Mouse (Mus musculus) splenic B cell, adult 2 months (primary cell): ENCODE results near the gene Lsm7.
"Not testable (repeated sequence)": the region's sequence is repeated elsewhere in the genome, so short reads cannot be mapped to it uniquely, and the experiment has no call there.

Source experiments
- DNase-seq: peaks from one replicate; pipeline ENCODE4 v3.0.0-alpha.2; 2011; ENCODE audit warnings: low read depth, low spot score
- H3K27me3 ChIP-seq: 2 replicates; pipeline ENCODE4 v1.6.1; 2012; ENCODE audit warnings: mild to moderate bottlenecking, low read length, moderate library complexity, mixed read lengths; ENCODE audit not compliant: control insufficient read depth, poor library complexity, insufficient read depth, severe bottlenecking
- H3K36me3 ChIP-seq: 2 replicates; pipeline ENCODE4 v1.6.1; 2012; ENCODE audit warnings: mild to moderate bottlenecking, low read length, moderate library complexity, mixed read lengths; ENCODE audit not compliant: control insufficient read depth, poor library complexity, insufficient read depth, severe bottlenecking

The Lsm7 gene

DNA sequence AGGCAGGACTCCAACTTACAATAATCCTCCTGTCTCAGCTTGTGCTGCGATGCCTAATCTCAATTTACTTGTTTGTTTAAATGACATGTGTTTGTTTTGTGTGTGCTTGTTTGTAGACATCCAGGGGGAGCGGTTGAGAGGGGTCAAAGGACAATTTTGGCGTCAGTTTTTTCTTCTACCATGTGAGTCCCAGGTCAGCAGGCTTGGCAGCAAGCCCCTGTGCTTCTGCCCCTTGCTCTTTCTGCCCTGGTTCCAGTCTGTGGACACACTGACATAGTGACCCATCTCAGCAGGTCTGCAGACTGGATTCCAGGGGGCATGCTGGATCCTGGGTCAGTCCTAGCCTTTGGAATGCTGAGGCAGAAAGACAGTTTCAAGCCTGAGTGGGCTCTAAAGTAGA lies 35.6 kb downstream of the Lsm7 start:
- no peak for DNase-seq
- no peaks in the 10 kb centered on the region for H3K36me3 ChIP-seq
- no peaks in the 10 kb centered on the region for H3K27me3 ChIP-seq

DNA sequence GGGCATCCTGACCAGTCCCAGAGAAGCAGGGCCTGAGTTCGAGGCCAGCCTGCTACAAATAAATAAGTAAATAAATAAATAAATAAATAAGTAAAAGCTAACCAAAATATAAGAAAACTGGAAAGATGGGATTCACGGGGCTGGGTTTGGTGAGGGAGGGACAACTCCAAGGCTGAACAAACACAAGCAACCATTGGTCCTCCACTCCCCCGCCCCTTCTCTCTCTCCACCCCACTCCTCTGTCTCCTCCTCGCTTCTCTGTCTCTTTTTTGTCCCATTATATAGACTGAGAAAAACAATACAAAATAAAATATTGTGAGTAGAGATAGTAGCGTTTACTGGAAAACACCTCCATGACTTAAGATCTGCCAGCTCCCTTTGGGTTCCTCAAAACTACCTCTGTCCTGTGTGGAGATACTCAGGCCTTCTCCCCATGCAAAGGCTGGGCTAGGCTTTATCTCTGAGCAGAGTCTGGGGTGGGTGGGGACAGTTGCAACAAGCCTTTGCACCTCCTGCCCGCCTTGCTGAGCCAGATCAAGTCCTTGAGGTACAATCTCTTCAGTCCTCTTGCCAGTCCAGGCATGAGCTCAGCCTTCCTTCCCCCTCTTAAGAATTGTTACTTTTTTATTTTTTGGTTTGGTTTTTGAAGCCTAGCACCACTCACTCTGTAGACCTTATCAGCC lies 36.3 kb downstream of the Lsm7 start:
- no peak for DNase-seq
- Histone ChIP-seq H3K36me3 (no peaks in the 10 kb centered on the region), H3K27me3 (no peaks in the 10 kb centered on the region)

DNA sequence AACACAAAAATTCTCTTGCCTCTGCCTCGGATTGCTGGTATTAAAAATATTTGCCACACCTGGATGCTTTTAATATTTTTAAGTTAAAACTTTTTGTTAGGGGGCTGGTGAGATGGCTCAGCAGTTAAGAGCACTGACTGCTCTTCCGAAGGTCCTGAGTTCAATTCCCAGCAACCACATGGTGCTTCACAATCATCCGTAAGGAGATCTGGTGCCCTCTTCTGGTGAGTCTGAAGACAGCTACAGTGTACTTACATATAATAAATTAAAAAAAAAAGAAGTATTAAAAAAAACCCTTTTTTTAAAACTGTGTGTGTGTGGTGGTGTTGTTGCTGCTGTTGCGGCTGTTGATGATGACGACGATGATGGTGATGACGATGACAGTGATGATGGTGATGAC lies 37.1 kb downstream of the Lsm7 start:
- H3K27me3 ChIP-seq, H3K36me3 ChIP-seq: not testable (repeated sequence)
- DNase-seq = peak; percentile 57

DNA sequence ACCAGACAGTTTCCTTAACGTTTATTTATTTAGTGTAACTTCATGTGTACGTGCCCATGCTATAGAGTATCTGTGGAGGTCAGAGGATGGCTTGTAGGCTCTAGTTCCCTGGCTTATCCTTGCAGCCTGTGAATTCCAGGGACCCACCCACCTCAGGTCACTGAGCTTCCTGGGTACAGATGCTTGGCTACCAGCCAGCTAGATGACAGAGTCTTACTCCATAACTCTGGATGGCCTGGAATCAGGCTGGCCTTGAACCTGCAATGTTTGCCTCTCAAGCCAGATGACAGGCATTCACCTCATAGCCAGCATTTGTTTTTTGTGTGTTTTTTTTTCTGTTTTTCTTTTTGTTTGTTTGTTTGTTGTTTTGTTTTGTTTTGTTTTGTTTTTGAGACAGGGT lies 37.8 kb downstream of the Lsm7 start:
- Histone ChIP-seq H3K36me3 (no peaks in the 10 kb centered on the region), H3K27me3 (no peaks in the 10 kb centered on the region)
- no peak for DNase-seq

DNA sequence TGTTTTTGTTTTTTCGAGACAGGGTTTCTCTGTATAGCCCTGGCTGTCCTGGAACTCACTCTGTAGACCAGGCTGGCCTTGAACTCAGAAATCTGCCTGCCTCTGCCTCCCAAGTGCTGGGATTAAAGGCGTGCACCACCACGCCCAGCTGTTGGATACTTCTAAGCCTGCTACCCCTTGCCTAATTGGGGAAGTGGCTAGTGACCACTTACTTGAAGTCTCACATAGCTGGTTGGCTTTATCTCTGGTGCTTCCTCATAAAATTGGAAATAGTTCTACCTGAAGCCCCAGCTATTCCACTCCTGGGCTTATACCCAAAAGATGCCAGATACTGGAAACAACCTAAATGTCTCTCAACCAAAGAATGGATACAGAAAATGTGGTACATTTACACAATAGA lies 38.7 kb downstream of the Lsm7 start:
- not testable (repeated sequence) for H3K36me3 ChIP-seq, H3K27me3 ChIP-seq, DNase-seq

DNA sequence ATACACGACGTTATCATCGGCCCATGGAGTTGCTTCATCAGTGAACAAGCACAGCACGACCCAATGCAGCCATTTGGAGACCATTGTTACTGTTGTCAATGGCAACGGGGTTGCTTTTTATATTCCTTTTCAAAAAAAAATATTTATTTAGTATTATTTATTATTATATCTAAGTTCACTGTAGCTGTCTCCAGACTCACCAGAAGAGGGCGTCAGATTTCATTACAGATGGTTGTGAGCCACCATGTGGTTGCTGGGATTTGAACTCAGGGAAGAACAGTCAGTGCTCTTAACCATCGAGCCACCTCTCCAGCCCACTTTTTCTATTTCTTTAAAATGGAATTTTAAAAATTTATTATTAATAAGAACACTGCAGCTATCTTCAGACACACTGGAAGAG lies 40.2 kb downstream of the Lsm7 start:
- Histone ChIP-seq H3K36me3 (no peaks in the 10 kb centered on the region), H3K27me3 (no peaks in the 10 kb centered on the region)
- no peak for DNase-seq

DNA sequence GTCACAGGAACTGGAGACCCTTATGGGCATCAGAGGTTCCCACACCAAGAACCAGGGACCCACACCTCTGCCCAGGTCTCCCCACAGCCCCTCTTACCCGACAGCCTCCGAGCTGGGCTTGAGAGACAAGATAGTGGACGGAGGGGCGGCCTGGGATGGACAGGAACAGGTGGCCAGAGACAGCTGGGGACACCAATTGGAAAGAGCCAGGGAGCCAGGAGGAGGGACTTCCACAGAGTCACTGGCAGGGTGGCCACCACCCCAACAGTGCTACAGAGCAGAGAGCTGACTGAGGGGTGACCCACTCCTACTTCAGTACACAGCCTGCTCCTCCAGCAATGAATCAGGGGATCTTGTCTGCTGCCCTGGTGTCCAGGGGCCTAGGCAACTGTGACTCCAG lies 41.6 kb downstream of the Lsm7 start, which contains the start of gene Jsrp1:
Gene Jsrp1, minus strand, starts transcription at position 133 of the 400 bp plus-strand sequence.
- H3K36me3 ChIP-seq = no peaks in the 10 kb centered on the region
- no peaks in the 10 kb centered on the region for H3K27me3 ChIP-seq
- no peak for DNase-seq

DNA sequence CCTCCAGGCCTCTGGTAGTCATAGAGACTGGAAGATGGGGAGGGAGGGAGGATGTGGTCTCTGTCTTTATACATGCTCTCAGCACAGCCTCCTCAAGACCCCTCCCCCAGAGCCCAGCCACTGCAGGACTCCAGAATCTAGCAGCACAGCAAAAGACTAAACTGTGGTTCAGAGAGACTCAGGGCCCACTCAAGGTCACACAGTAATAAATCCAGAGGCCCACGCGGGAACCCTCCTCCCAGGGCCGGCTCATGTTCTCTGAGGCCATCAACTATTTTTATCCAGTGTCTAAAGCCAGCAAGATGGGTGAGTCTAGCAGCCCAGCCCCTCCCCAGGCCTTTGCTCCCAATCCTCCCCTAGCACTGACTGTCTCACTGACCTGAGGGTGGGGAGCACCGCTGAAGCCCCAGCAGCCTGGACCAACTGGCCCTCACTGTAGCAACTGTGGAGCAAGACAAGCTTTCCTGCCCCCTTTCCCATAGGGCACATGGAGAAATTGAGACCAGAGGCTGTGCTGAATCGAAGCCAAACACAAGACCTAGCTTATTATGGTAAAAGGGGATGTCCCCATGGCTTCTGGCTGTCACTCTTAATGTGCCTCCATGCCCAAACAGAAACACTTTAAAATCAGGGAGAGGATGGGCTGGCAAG lies 42.5 kb downstream of the Lsm7 start:
- no peaks in the 10 kb centered on the region for H3K36me3 ChIP-seq
- no peaks in the 10 kb centered on the region for H3K27me3 ChIP-seq
- DNase-seq = no peak

DNA sequence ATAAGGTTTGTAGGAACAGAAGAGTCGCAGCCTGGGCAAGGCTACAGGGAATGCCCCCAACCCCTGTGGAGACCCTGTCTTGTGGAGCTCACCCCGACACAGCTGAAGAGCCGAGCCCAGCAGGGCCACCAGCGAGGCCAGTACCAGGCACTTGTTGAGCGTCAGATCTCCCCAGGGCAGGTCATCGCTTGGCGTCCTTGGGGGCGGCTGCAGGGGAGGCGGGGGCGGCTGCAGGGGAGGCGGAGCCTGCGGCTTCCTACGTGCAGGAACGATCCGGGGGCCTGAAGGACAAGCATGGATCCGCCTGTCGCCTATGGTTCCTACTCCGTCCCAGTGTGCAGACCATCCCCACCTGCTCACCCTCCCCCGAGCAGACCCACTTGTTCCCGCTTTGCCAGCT lies 44.9 kb downstream of the Lsm7 start:
- no peaks in the 10 kb centered on the region for H3K27me3 ChIP-seq
- no peak for DNase-seq
- no peaks in the 10 kb centered on the region for H3K36me3 ChIP-seq

DNA sequence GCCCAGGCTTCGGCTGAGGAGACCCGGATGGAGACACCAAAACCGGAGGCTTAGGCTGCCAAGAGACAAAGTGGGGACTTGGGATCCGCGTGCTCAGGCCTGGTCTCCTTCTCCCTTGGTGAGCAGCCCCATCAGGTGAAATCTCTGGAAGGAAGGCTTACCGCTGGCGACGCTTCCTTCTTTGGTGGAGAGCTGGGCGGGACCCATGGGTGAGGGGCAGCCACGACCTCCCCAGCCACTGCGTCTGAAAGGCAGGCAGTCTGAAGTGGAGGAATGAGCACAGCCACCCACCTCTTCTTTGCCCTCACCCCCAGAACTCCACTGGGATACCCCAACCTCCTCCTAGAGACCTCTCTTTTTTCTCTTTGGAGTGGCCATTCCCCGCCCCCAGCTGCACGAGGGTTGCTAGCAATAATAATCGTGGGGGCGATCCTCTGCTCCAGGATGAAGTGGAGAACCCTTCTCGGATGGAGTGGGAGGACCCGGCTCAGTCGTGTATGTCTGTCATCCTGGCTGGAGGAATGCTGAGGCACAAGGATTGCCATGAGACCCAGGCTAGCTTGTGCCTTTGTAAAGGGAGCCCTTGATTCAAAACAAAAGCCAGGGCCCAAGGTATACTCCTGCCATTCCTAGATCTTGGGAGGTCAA lies 45.9 kb downstream of the Lsm7 start:
- no peak for DNase-seq
- Histone ChIP-seq H3K27me3 (no peaks in the 10 kb centered on the region), H3K36me3 (no peaks in the 10 kb centered on the region; the same call in 1 of the 2 replicates)

DNA sequence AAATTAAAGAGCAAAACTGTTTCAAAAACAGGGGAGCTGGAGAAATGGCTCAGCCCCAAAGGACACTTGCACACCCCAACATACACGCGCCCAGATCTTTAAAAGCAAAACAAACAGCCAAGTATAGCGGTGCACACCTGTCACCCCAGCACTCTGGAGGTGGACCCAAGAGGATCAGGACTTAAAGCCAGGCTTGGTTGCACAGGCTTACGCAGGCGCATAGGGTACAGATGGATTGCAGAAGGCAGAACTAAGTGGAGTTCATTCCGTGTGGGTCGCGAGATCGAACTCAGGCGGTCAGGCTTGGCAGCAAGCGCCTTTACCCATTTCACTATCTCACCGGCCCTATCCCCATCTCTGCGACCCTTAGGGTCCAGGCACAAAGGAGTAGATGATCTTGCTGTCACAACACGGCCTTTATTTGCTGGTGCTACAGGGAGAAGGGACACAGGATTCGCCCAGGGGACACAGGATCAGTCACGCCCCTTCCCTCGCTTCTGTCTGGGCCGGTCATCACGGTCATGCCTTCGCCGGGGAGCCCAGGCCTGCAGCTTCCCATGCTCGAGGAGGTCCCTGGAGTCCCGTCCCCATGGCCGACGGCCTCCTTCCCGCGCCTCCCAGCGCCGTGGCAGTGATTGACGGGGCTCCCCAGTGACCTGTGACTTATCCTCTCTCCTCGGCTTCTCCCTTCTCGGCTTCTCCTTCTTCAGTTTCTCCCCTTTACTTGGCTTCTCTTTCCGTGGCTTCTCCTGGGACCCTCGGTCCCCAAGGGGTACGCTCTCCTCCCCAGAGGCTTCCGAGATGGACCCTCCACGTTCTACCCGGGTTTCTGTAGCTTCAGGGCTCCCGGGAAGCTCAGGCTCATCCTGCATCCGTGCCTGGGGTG lies 46.7 kb downstream of the Lsm7 start:
- Histone ChIP-seq H3K27me3 (no peaks in the 10 kb centered on the region), H3K36me3 (peaks cover 2% of the 10 kb centered on the region; the same call in 1 of the 2 replicates)
- no peak for DNase-seq

DNA sequence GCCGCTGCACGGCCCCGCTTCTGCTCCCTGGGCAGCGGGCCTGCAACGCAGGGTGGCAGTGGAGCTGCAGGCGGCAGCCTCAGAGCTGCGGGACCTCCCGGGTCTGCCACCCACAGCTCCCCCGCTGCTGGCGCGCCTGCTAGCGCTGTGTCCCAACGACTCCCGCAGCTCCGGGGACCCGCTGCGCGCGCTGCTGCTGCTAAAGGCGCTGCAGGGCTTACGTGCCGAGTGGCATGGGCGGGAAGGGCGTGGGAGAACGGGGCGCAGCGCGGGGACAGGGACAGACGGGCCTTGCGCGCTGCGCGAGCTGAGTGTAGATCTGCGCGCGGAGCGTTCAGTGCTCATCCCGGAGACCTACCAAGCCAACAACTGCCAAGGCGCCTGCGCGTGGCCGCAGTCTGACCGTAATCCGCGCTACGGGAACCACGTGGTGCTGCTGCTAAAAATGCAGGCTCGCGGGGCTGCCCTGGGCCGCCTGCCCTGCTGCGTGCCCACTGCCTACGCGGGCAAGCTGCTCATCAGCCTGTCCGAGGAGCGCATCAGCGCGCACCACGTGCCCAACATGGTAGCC lies 47.9 kb downstream of the Lsm7 start:
- Histone ChIP-seq H3K36me3 (peaks cover 5% of the 10 kb centered on the region), H3K27me3 (no peaks in the 10 kb centered on the region)
- peak; percentile 67 for DNase-seq

DNA sequence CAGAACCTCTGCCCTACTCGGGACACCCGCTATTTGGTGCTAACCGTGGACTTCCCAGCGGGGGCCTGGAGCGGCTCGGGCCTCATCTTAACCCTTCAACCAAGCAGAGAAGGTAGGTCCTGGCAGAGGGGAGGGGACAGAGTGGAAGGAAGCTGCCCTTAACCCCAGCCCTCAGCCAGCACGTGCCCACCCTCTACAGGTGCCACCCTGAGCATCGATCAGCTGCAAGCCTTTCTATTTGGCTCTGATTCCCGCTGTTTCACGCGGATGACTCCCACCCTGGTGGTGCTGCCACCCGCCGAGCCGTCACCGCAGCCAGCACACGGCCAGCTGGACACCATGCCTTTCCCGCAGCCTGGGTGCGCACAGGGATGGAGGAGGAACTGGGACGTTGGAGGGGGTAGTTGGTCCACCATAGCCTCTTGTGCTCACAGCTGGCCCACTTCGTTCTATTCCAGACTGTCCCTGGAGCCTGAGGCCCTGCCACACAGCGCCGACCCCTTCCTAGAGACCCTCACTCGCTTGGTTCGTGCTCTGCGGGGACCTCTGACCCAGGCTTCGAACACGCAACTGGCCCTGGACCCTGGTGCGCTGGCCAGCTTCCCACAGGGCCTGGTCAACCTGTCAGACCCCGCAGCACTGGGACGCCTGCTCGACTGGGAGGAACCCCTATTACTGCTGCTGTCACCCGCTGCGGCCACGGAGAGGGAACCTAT lies 48.5 kb downstream of the Lsm7 start:
- H3K36me3 ChIP-seq = peaks cover 5% of the 10 kb centered on the region
- no peaks in the 10 kb centered on the region for H3K27me3 ChIP-seq
- no peak for DNase-seq

DNA sequence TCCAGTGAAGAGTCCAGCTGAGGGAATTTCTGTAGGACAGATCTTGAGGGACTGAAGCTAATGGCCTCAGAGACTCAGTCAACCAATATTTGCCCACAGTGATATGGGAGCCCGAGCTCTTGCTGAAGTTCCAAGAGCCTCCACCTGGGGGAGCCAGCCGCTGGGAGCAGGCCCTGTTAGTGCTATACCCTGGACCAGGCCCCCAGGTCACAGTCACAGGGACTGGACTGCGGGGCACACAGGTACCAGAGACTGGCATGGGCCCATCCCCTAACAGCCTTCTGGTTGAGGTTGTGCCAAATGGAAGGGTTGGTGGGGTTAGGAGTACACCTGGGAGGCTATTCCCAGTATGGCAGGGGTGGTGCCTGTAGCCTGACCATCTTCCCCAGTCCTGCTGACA lies 49.1 kb downstream of the Lsm7 start:
- H3K27me3 ChIP-seq = no peaks in the 10 kb centered on the region
- DNase-seq = peak; percentile 78
- H3K36me3 ChIP-seq = peaks cover 5% of the 10 kb centered on the region
